Mouse (Mus musculus) liver, embryonic 16.5 days (tissue): ENCODE measurements around the gene Calm2. TPM values are rescaled to one million over a fixed set of nuclear protein-coding genes. Genes with fewer than 3 reads are reported as not detected.
A peak's percentile ranks its signal among the peaks of the same experiment; 100 is the strongest.

Experiments used
- ATAC-seq: fragments of 200-750 bp; cut with Nextera tagmentation; 2 replicates; pipeline ENCODE4 v1.8.0; 2017; ENCODE audit warnings: low read depth, mild to moderate bottlenecking, moderate number of reproducible peaks, moderate library complexity
- H3K27ac ChIP-seq: fragments of 300-500 bp; sonication (generic); 2 replicates; pipeline ENCODE4 v1.5.1; 2014; ENCODE audit warnings: mild to moderate bottlenecking, low read length
- H3K27me3 ChIP-seq: fragments of 300-500 bp; sonication (generic); 2 replicates; pipeline ENCODE4 v1.6.1; 2014; ENCODE audit warnings: low read depth, low read length, mixed read lengths; ENCODE audit not compliant: control insufficient read depth, insufficient read depth
- H3K36me3 ChIP-seq: fragments of 300-500 bp; sonication (generic); 2 replicates; pipeline ENCODE4 v1.6.1; 2014; ENCODE audit warnings: mild to moderate bottlenecking; ENCODE audit not compliant: control insufficient read depth, insufficient read depth
- H3K4me1 ChIP-seq: fragments of 300-500 bp; sonication (generic); 2 replicates; pipeline ENCODE4 v1.6.1; 2014; ENCODE audit warnings: low read depth, low read length, mixed read lengths; ENCODE audit not compliant: control insufficient read depth
- H3K4me2 ChIP-seq: fragments of 300-500 bp; sonication (generic); 2 replicates; pipeline ENCODE4 v1.6.1; 2014; ENCODE audit warnings: low read depth, low read length, mixed read lengths
- H3K4me3 ChIP-seq: fragments of 300-500 bp; sonication (generic); 2 replicates; pipeline ENCODE4 v1.5.1; 2014; ENCODE audit warnings: low read depth, mild to moderate bottlenecking, low read length
- H3K9ac ChIP-seq: fragments of 300-500 bp; sonication (generic); 2 replicates; pipeline ENCODE4 v1.6.1; 2014; ENCODE audit warnings: low read depth, low read length
- H3K9me3 ChIP-seq: fragments of 300-500 bp; sonication (generic); replicated peaks from 2 replicates; pipeline ENCODE4 v1.6.1; 2016; ENCODE audit warnings: low read length; ENCODE audit not compliant: control insufficient read depth
- WGBS: fragments of 180-500 bp; shearing (Covaris S2); extraction: QIAGEN DNeasy Blood & Tissue Kit; methylation state at CpG from one replicate; pipeline ENCODE4 v1.1.7; 2014; ENCODE audit not compliant: insufficient replicate concordance; 5-methylcytosine and 5-hydroxymethylcytosine counted together
- polyA plus RNA-seq: library from polyadenylated mRNA; unstranded; fragments of >200 nt; fragmentation: Nextera tagmentation; extraction: Ambion mirVana; gene quantifications from 2 replicates; pipeline ENCODE4 v1.2.1, GENCODE M21; 2015

Calm2 gene
- polyA plus RNA-seq, 1 experiment from 2014 or later = 332 TPM

DNA sequence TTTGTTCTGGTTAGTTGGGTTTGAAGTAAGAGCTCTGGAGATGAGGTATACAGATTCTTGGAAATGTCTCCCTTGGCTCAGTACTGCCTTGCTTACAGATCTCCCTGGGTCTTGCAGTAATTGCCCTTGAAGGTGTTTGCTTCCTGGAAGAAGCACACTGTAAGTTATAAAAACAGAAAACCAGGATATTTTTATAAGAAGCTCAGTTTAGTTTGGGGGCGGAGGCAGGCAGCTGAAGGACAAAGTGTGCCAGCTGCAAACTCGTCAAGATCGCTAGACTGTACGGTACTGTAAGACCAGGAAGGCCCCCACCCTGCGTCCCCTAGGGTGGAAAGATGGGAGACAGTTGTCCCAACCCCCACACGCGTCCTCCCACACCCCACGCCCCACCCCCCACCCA, 28.6 kb upstream of the Calm2 start:
- Histone ChIP-seq H3K4me3 (no peak overlapping the region), H3K27me3 (peaks cover 29% of the 10 kb centered on the region), H3K4me2 (no peak overlapping the region), H3K4me1 (peaks cover 16% of the 10 kb centered on the region), H3K9ac (no peak overlapping the region), H3K36me3 (no peaks in the 10 kb centered on the region), H3K27ac (no peak overlapping the region), H3K9me3 (no peaks in the 10 kb centered on the region)
- WGBS = 46% methylated on average over 8 of the region's 8 CpGs
- no peak for ATAC-seq

DNA sequence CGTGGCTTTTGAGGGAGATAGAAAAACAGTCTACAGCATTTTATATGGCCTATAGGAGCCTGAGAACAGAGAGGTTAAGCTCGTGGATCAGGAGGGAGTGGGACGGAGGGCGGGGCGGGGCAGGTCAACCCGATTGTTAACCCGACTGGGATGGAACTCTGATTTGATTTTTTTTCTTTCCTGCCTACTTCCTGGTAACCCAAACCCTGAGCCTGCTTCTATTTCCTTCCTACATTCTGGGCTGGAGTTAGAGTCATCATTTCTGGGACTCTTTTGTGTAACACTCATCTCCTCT, 27.7 kb upstream of the Calm2 start:
- H3K4me2 ChIP-seq = peak overlapping the region; percentile 59
- peak; percentile 31; the same call in 1 of the 2 replicates for ATAC-seq
- peaks cover 25% of the 10 kb centered on the region for H3K4me1 ChIP-seq
- H3K27ac ChIP-seq = no peak overlapping the region
- H3K36me3 ChIP-seq = no peaks in the 10 kb centered on the region
- no peak overlapping the region for H3K9ac ChIP-seq
- peaks cover 29% of the 10 kb centered on the region for H3K27me3 ChIP-seq
- no peaks in the 10 kb centered on the region for H3K9me3 ChIP-seq
- WGBS = 10% methylated on average over 7 of the region's 7 CpGs
- peak overlapping the region; percentile 35 for H3K4me3 ChIP-seq

DNA sequence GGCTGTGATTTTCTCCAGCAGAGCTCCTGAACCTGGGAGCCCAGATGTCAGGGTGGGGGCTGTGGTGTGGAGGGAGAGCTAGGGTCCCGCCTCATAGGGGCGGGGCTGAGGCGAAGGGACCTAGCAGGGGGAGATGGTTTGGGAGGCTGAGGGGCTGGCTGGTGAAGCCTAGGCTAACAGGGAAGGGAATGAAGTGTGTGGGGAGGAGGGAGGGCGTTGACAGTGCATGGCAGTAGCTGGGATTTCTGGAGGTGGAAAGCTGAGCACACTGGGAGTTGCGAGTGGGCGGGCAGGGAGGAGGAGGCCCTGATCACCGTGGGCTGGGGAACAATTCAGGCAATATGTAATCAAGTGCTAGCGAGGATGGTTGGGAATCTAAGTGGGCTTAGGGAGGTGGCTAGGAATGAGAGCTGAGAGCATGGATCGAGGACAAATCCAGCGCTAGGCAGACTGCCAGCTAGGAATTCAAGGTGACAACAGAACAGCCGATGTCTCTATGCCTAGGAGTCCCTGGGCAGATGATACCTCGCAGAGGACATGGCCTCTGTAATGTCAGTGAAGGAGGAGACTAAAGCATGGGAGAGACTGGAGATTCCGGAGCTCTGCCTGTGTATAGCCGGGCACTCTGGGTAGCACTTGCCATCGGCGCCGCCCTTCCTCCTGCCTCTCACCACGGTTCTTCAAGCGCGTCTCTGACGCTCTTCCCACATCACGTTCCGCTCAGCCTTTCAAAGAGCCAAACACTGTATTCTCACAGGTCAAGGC, 27.2 kb upstream of the Calm2 start:
- 3% methylated on average over 23 of the region's 23 CpGs for WGBS
- H3K4me1 ChIP-seq = peaks cover 28% of the 10 kb centered on the region

DNA sequence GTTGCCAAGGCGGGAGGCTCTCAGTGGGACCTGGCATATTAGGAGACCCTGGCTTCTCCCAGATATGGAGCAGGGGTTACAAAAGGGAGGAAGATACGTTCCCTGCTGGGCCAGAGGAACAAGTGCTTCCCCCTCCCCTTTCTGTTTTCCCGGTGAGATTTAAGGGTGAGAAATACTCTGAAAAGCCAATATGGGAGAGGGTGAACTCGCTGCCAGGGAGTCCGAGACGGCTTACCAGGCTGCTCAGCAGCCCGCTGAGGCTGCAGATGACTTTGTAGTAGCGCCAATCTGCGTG, 26.7 kb upstream of the Calm2 start:
- Histone ChIP-seq H3K27ac (peak overlapping the region; percentile 16; the same call in 1 of the 2 replicates), H3K4me2 (peak overlapping the region; percentile 59), H3K4me3 (peak overlapping the region; percentile 35), H3K4me1 (peaks cover 28% of the 10 kb centered on the region), H3K27me3 (peaks cover 29% of the 10 kb centered on the region), H3K9ac (no peak overlapping the region), H3K36me3 (no peaks in the 10 kb centered on the region), H3K9me3 (no peaks in the 10 kb centered on the region)
- 9% methylated on average over 9 of the region's 9 CpGs for WGBS
- no peak for ATAC-seq

More for the DNA sequence above, 27.2 kb upstream of the Calm2 start:
- Histone ChIP-seq H3K9me3 (no peaks in the 10 kb centered on the region), H3K36me3 (no peaks in the 10 kb centered on the region), H3K4me3 (peak overlapping the region; percentile 35), H3K27me3 (peaks cover 29% of the 10 kb centered on the region), H3K27ac (peak overlapping the region; percentile 16; the same call in 1 of the 2 replicates), H3K4me2 (peak overlapping the region; percentile 59), H3K9ac (no peak overlapping the region)
- peak; percentile 32; the same call in 1 of the 2 replicates for ATAC-seq

DNA sequence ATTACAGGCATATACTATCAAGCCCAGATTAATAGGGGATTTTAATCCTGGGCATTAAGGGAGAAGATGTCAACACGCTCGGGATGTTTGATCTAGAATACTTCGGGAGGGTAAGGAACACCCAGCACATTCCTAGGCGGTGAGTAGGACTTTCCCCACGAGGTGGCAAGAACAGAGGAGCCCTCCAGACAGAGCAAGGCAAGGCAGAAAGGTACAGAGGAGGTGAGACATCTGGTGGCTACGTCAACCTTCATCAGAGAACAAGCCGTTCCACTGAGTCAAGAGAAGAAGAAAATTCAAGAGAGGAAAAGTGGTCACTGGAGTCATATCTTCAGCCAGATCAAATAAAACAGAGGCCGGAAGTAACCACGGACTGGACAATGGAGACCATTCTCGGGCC, 26.1 kb upstream of the Calm2 start:
- no peak for ATAC-seq
- Histone ChIP-seq H3K4me1 (peaks cover 28% of the 10 kb centered on the region), H3K27ac (no peak overlapping the region), H3K9ac (no peak overlapping the region), H3K27me3 (peaks cover 29% of the 10 kb centered on the region), H3K9me3 (no peaks in the 10 kb centered on the region), H3K4me3 (no peak overlapping the region), H3K4me2 (no peak overlapping the region), H3K36me3 (no peaks in the 10 kb centered on the region)
- 24% methylated on average over 10 of the region's 10 CpGs for WGBS

DNA sequence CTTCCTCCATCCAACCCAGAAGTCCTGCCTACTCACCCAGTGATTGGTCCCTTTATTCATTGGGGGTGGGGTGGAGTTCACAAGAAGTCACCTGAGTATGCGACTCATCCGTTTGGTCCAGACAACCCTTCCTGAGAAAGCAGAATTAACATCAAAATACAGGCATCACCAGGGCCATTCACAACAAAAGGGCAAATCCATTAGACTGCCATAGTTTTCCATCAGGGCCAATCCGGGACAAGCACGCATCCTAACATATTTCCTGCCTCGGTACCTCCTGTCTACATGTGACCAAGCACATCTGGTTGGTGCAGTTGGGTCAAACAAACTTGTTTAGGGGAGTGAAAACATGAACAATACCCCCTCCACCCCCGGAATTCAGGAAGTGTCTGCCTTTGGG, 24.9 kb upstream of the Calm2 start:
- H3K4me1 ChIP-seq = peaks cover 28% of the 10 kb centered on the region
- peaks cover 29% of the 10 kb centered on the region for H3K27me3 ChIP-seq
- H3K9me3 ChIP-seq = no peaks in the 10 kb centered on the region
- 72% methylated on average over 6 of the region's 6 CpGs for WGBS
- no peak for ATAC-seq
- H3K27ac ChIP-seq = no peak overlapping the region
- H3K4me2 ChIP-seq = no peak overlapping the region
- H3K36me3 ChIP-seq = no peaks in the 10 kb centered on the region
- H3K4me3 ChIP-seq = no peak overlapping the region
- H3K9ac ChIP-seq = no peak overlapping the region

DNA sequence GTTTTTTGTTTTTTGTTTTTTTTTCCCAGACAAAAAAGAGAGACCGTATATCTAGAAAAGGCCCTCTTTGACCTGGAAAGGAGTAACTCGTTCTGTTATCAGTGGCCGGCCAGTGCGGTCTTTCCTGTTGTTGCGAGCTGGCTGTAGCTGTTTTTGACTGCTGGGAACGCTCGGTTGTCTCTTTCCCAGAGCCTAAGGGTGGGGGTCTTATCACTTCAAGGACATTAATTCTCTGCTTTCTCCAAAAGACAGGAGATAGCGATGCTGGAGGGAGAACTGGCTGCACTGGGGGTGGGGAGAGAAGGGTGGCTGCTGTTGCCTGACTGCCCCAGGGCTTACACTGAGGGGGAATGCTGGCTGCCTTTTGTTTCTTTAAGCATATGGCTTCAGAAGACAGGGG, 24.1 kb upstream of the Calm2 start:
- no peak overlapping the region for H3K4me3 ChIP-seq
- no peak overlapping the region; the same call in 1 of the 2 replicates for H3K9ac ChIP-seq
- peaks cover 28% of the 10 kb centered on the region for H3K4me1 ChIP-seq
- H3K36me3 ChIP-seq = no peaks in the 10 kb centered on the region
- peak overlapping the region; percentile 39; the same call in 1 of the 2 replicates for H3K4me2 ChIP-seq
- H3K27ac ChIP-seq = no peak overlapping the region
- ATAC-seq = peak; percentile 68
- no peaks in the 10 kb centered on the region for H3K9me3 ChIP-seq
- H3K27me3 ChIP-seq = peaks cover 29% of the 10 kb centered on the region
- WGBS = 17% methylated on average over 8 of the region's 8 CpGs

DNA sequence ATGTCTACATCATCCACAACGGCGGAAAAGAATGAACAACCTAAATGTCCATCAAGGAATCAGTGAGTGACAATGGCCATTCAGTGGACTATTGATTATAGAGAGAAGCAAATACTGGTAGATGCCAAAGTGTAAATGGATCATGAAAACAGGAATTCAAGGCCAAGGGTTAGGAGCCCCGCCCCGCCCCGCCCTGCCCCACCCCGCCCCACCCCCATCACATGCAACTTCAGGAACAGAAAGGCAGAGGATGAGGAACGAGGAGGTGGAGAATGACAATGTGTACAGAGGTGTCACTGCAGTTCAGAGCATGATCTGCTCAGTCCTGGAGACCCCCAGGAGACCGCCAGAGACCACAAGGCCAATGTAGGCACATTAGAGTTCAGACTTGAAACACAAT, 23.5 kb upstream of the Calm2 start:
- Histone ChIP-seq H3K4me1 (peaks cover 28% of the 10 kb centered on the region), H3K36me3 (no peaks in the 10 kb centered on the region), H3K4me3 (no peak overlapping the region), H3K9ac (no peak overlapping the region), H3K4me2 (peak overlapping the region; percentile 39; the same call in 1 of the 2 replicates), H3K27me3 (peaks cover 29% of the 10 kb centered on the region), H3K27ac (no peak overlapping the region), H3K9me3 (no peaks in the 10 kb centered on the region)
- ATAC-seq = no peak
- WGBS = 34% methylated on average over 8 of the region's 8 CpGs

DNA sequence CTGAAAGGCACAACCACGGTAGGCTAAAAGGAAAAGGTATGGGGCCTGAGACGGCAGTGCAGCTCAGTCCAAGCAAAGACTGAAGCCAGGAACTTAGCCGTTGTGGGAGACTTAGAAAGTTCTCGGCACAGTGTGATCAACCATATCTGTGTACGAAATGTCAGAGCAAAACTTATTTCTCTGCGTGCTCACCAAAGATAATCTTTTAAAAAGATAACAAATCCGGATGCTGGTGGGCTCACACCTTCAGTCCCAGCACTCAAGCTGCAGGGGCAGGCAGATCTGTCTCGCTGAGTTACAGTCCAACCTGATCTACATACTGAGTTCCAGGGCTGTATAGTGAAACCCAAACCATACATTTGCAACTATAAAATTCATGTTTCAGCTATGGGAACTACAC, 22.7 kb upstream of the Calm2 start:
- Histone ChIP-seq H3K36me3 (no peaks in the 10 kb centered on the region), H3K9me3 (no peaks in the 10 kb centered on the region), H3K27ac (no peak overlapping the region), H3K4me3 (no peak overlapping the region), H3K9ac (no peak overlapping the region), H3K27me3 (peaks cover 21% of the 10 kb centered on the region), H3K4me1 (peaks cover 28% of the 10 kb centered on the region), H3K4me2 (peak overlapping the region; percentile 10; the same call in 1 of the 2 replicates)
- ATAC-seq = no peak; the same call in 1 of the 2 replicates
- WGBS = 19% methylated on average over 8 of the region's 8 CpGs
